Mouse (Mus musculus) lung, postnatal 0 days (tissue): Measurements from ENCODE around the gene Srsf4. TPM values are rescaled to one million over a fixed set of nuclear protein-coding genes. Genes with fewer than 3 reads are reported as not detected.

Experiments
- ATAC-seq: fragments of 200-750 bp; cut with Nextera tagmentation; 2 replicates; pipeline ENCODE4 v1.8.0; 2017; ENCODE audit warnings: moderate library complexity
- DNase-seq: peaks from one replicate; pipeline ENCODE4 v3.0.0-alpha.2; 2016; ENCODE audit warnings: low spot score
- H3K27ac ChIP-seq: fragments of 300-500 bp; sonication (generic); 2 replicates; pipeline ENCODE4 v1.5.1; 2014; ENCODE audit warnings: antibody characterized with exemption, mild to moderate bottlenecking, low read length, mixed read lengths
- H3K27me3 ChIP-seq: fragments of 300-500 bp; sonication (generic); replicated peaks from 2 replicates; pipeline ENCODE4 v1.6.1; 2014; ENCODE audit warnings: low read length, mixed read lengths; ENCODE audit not compliant: insufficient read depth
- H3K36me3 ChIP-seq: fragments of 300-500 bp; sonication (generic); 2 replicates; pipeline ENCODE4 v1.6.1; 2014; ENCODE audit warnings: low read length, mixed read lengths; ENCODE audit not compliant: insufficient read depth
- H3K4me1 ChIP-seq: fragments of 300-500 bp; sonication (generic); 2 replicates; pipeline ENCODE4 v1.6.1; 2014; ENCODE audit warnings: antibody characterized with exemption, low read depth, low read length, mixed read lengths; ENCODE audit not compliant: insufficient read depth
- H3K4me2 ChIP-seq: fragments of 300-500 bp; sonication (generic); replicated peaks from 2 replicates; pipeline ENCODE4 v1.6.1; 2014; ENCODE audit warnings: low read depth, mild to moderate bottlenecking, low read length, moderate library complexity, mixed read lengths
- H3K4me3 ChIP-seq: fragments of 300-500 bp; sonication (generic); 2 replicates; pipeline ENCODE4 v1.5.1; 2014; ENCODE audit warnings: low read depth, low read length
- H3K9ac ChIP-seq: fragments of 300-500 bp; sonication (generic); replicated peaks from 2 replicates; pipeline ENCODE4 v1.6.1; 2014; ENCODE audit warnings: low read depth, mild to moderate bottlenecking
- H3K9me3 ChIP-seq: fragments of 300-500 bp; sonication (generic); 2 replicates; pipeline ENCODE4 v1.6.1; 2016; ENCODE audit warnings: low read length, mixed read lengths
- CTCF ChIP-seq: IDR thresholded peaks from 2 replicates; pipeline ENCODE4 v1.5.1; 2016; ENCODE audit warnings: antibody characterized with exemption, mild to moderate bottlenecking
- EP300 ChIP-seq: IDR thresholded peaks from 2 replicates; pipeline ENCODE4 v1.6.1; 2016; ENCODE audit warnings: antibody characterized with exemption, mild to moderate bottlenecking, control low read depth
- WGBS: fragments of 180-500 bp; shearing (Covaris S2); extraction: QIAGEN DNeasy Blood & Tissue Kit; methylation state at CpG from one replicate; pipeline ENCODE4 v1.1.7; 2014; 5-methylcytosine and 5-hydroxymethylcytosine counted together
- polyA plus RNA-seq: library from polyadenylated mRNA; unstranded; fragments of >200 nt; fragmentation: Nextera tagmentation; extraction: Ambion mirVana; gene quantifications from 2 replicates; pipeline ENCODE4 v1.2.1, GENCODE M21; 2015

Srsf4 gene
- polyA plus RNA-seq, result 62.6 TPM in 2 replicates

DNA sequence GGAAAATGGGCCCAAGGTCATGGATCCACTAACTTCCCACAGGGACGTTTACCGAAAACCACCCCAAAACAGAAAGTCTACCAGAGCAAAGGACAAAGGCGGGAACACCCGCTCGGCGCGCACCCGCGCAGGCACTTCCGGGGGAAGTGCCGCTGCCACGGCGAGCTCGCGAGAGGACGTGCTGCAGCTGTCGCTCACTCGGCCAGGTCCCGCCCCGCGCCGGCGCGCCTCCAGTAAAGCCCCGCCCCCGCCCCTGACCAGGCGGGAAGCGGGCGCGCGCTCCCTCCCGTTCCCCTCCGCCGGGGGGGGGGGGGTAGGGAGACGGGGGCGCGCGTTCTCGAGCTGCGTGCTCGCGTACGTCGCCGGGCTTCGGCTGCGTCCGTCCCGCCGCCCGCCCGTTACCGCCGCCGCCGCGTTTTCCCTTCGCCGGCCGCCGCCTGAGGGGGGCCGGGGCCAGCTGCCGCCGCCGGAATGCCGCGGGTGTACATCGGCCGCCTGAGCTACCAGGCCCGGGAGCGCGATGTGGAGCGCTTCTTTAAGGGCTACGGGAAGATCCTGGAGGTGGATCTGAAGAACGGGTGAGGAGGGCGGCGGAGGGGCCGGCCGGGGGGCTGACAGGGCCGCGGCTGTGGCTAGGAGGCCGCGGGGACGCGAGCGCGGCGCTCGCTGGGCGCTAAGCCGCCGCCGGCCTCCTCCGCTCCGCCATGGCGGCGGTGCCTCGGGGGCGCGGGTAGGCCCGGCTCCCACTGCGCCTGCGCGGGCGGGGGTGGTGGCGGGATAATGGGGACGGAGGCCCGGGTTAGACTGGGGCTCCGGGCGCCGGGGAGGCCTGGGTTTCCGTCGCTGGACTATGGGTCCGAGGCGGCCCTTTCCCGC, at the start of gene Srsf4:
Gene Srsf4 (plus strand): TSS at position 325 of the 876 bp plus-strand sequence.
- H3K9ac ChIP-seq, result peak within 1 kb of the TSS; percentile 100
- peak within 1 kb of the TSS; percentile 83 for H3K4me2 ChIP-seq
- H3K9me3 ChIP-seq, result no peaks in the 10 kb centered on the region
- WGBS, result under 1% methylated on average over 80 of the region's 116 CpGs
- no peaks in the 10 kb centered on the region for H3K36me3 ChIP-seq
- no peak for TF ChIP-seq CTCF
- TF ChIP-seq EP300, result no peak; the same call in 1 of the 2 replicates
- DNase-seq (peak; percentile 98), ATAC-seq (peak; percentile 97)
- peak within 1 kb of the TSS; percentile 100 for H3K4me3 ChIP-seq
- peak within 1 kb of the TSS; percentile 100 for H3K27ac ChIP-seq
- H3K4me1 ChIP-seq, result peaks cover 6% of the 10 kb centered on the region; the same call in 1 of the 2 replicates
- no peaks in the 10 kb centered on the region for H3K27me3 ChIP-seq

DNA sequence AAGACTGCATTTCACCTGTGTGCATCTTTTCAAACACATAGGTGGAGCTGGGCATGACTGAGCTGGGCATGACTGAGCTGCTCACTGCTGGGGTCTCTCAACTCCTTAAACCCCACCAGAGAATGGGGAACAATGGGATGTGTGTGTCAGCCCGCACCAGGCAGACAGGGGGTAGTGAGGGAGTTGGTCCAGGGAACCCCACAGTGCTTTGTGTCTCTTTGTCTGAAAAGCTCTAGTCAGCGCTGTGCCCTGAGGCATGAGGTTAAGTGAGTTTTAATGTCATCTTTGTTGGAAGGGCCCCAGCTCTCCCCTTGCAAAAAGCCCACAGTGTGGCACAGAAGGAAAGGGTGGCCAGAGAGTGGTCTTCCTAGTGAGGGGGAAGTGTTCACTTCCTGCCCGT, 48.5 kb upstream of the Srsf4 start:
- Histone ChIP-seq H3K9me3 (no peaks in the 10 kb centered on the region), H3K4me2 (no peak overlapping the region), H3K27me3 (no peaks in the 10 kb centered on the region), H3K4me3 (no peak overlapping the region), H3K36me3 (no peaks in the 10 kb centered on the region), H3K9ac (no peak overlapping the region), H3K27ac (no peak overlapping the region), H3K4me1 (no peaks in the 10 kb centered on the region)
- 59% methylated on average over 3 of the region's 3 CpGs for WGBS
- DNase-seq (no peak), ATAC-seq (no peak)
- TF ChIP-seq CTCF, result no peak
- TF ChIP-seq EP300, result no peak

DNA sequence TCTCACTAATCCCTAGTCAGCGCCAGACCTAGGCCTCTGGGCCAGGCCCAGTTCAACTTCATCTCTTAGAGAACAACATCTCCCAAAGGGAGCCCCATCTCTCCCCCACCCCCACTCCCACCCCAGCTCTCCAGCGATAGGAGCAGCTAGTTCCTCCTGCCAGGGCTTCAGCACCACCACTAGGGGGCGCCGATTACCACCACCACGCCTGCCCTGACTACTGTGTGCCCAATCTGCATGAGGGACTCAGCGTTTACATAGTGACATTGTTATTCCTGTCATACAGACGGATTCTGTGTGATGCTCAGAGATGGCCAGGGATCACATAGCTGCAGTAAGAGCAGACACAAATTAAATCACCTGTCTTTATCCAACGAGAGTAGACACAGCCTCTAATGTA, 47.6 kb upstream of the Srsf4 start:
- 34% methylated on average over 8 of the region's 8 CpGs for WGBS
- TF ChIP-seq CTCF (peak; percentile 73), EP300 (no peak)
- no peaks in the 10 kb centered on the region for H3K27me3 ChIP-seq
- no peak overlapping the region for H3K9ac ChIP-seq
- DNase-seq, result no peak
- no peaks in the 10 kb centered on the region for H3K4me1 ChIP-seq
- H3K4me2 ChIP-seq, result no peak overlapping the region
- ATAC-seq, result peak; percentile 43
- H3K4me3 ChIP-seq, result no peak overlapping the region
- H3K36me3 ChIP-seq, result no peaks in the 10 kb centered on the region
- H3K27ac ChIP-seq, result no peak overlapping the region
- no peaks in the 10 kb centered on the region for H3K9me3 ChIP-seq

DNA sequence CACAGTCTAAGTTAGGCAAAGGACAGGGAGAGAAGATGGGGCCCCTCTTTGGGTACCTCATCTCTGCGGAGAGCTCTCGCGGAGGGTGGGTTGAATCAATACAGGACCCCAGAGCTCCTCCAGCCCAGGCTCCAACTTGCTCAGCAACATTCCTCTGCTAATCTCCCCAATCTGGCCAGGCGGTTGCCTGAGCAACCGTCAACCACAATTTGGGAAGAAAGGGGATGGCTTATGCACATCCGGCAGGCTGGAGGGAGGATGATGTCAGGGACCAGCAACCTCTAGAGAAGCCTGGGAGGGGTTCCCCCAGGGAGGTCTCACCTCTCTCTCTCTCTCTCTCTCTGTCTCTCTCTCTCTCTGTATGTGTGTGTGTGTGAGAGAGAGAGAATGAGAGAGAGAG, 46.5 kb upstream of the Srsf4 start:
- no peak overlapping the region for H3K27ac ChIP-seq
- no peak for DNase-seq
- 0 out of 2 replicates have a peak, but pooled peaks have one; percentile 22 for ATAC-seq
- no peak overlapping the region for H3K9ac ChIP-seq
- H3K4me3 ChIP-seq, result no peak overlapping the region
- H3K4me2 ChIP-seq, result no peak overlapping the region
- no peaks in the 10 kb centered on the region for H3K4me1 ChIP-seq
- TF ChIP-seq EP300 (no peak), CTCF (no peak)
- no peaks in the 10 kb centered on the region for H3K27me3 ChIP-seq
- H3K36me3 ChIP-seq, result no peaks in the 10 kb centered on the region
- H3K9me3 ChIP-seq, result no peaks in the 10 kb centered on the region
- 17% methylated on average over 6 of the region's 6 CpGs for WGBS

DNA sequence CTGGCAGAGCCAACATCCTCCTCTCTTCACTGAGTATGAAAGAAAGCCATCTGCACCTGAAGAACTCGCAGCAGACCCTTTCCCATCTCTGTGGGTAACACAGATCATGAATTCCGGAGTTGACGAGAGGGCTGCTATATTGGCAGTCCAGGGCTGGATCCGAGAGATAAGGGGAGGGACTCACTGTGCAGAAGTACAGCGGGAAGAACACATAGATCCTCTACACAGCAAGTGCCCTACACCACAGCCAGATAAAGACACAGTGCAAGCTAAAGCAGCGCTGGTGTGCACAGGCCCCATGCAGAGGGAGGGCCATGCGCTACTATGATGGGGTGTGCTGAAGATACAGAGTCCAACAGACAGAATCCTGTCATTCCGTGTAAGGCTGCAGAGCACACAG, 44.3 kb upstream of the Srsf4 start:
- TF ChIP-seq CTCF (no peak), EP300 (no peak)

DNA sequence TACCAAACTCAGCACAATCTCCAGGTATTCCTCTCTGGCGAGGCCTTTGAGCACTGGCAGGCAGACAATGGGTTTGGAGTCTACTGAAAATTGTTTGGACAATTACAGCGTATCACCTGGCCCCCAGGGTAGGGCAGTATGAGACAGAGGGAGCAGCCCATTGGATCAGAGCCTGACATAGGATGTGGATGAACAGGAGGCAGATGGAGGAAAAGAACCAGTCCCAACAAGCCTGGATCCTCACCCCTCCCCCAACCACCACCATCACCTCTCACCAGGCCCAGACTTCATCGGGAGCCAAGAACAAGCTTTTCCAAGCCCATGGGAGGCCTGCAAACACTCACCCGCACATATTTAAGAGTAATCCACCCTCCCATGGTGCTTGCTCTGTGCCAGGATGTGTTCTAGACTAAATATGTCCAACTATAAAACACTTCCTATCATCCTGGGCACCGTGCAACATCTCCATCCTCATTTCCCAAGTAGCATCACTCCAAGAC, 41.8 kb upstream of the Srsf4 start:
- Histone ChIP-seq H3K4me3 (no peak overlapping the region), H3K4me2 (no peak overlapping the region), H3K36me3 (no peaks in the 10 kb centered on the region), H3K4me1 (no peaks in the 10 kb centered on the region), H3K27me3 (no peaks in the 10 kb centered on the region), H3K9me3 (no peaks in the 10 kb centered on the region), H3K9ac (no peak overlapping the region), H3K27ac (no peak overlapping the region)
- WGBS, result 50% methylated on average over 5 of the region's 5 CpGs
- ATAC-seq (no peak; the same call in 1 of the 2 replicates), DNase-seq (peak; percentile 41)
- TF ChIP-seq CTCF, result no peak
- TF ChIP-seq EP300, result no peak

More for the DNA sequence above, 44.3 kb upstream of the Srsf4 start:
- no peaks in the 10 kb centered on the region for H3K4me1 ChIP-seq
- H3K27me3 ChIP-seq, result no peaks in the 10 kb centered on the region
- no peak overlapping the region for H3K27ac ChIP-seq
- H3K4me3 ChIP-seq, result no peak overlapping the region
- no peak overlapping the region for H3K9ac ChIP-seq
- H3K4me2 ChIP-seq, result no peak overlapping the region
- no peaks in the 10 kb centered on the region for H3K36me3 ChIP-seq
- no peak for ATAC-seq
- H3K9me3 ChIP-seq, result no peaks in the 10 kb centered on the region
- no peak for DNase-seq
- WGBS, result 72% methylated on average over 8 of the region's 8 CpGs
